Mouse (Mus musculus) monocyte, adult 2 months (primary cell): ENCODE data around the gene Slc22a4.
"Not testable (repeated sequence)": the region's sequence is repeated elsewhere in the genome, so short reads cannot be mapped to it uniquely, and the experiment has no call there.

Experiments used
- DNase-seq, 2 experiments: peaks; one replicate each; pipeline ENCODE4 v3.0.0; 2022; ENCODE audit warnings: low spot score in 2 of 2, low read depth in 1 of 2

The Slc22a4 gene

GRCm38 (mm10) chr11:54006901-54007300 lies 21.0 kb downstream of the Slc22a4 start:
- DNase-seq, result no peak

GRCm38 (mm10) chr11:54006362-54006761 lies 21.5 kb downstream of the Slc22a4 start:
- DNase-seq, result not testable (repeated sequence)

- no peak for DNase-seq
Measured at GRCm38 (mm10) chr11:54004734-54005133, 23.2 kb downstream of the Slc22a4 start.

- no peak for DNase-seq
Measured at GRCm38 (mm10) chr11:54004221-54004620, 23.7 kb downstream of the Slc22a4 start.

GRCm38 (mm10) chr11:54002761-54003717 lies 24.9 kb downstream of the Slc22a4 start:
- not testable (repeated sequence) for DNase-seq

GRCm38 (mm10) chr11:54002147-54002760 lies 25.6 kb downstream of the Slc22a4 start:
- peak in 1 of 2 experiments; percentile 18 for DNase-seq

GRCm38 (mm10) chr11:53997661-53998060 lies 30.2 kb downstream of the Slc22a4 start:
- no peak for DNase-seq

- no peak for DNase-seq
Measured at GRCm38 (mm10) chr11:53992264-53992663, 35.6 kb downstream of the Slc22a4 start.

GRCm38 (mm10) chr11:53989232-53989631 lies 38.7 kb downstream of the Slc22a4 start:
- no peak for DNase-seq

GRCm38 (mm10) chr11:53988081-53988480 lies 39.8 kb downstream of the Slc22a4 start:
- no peak for DNase-seq

- no peak for DNase-seq
Measured at GRCm38 (mm10) chr11:53981396-53981795, 46.5 kb downstream of the Slc22a4 start.

- DNase-seq, result peak; percentile 59 to 80
Measured at GRCm38 (mm10) chr11:53979788-53980621, 47.9 kb downstream of the Slc22a4 start, which contains the start of gene Slc22a21. TSS of gene Slc22a21 (minus strand) at chr11:53980332.

GRCm38 (mm10) chr11:53979456-53979787 lies 48.5 kb downstream of the Slc22a4 start:
- not testable (repeated sequence) for DNase-seq

- no peak for DNase-seq
Measured at GRCm38 (mm10) chr11:53977672-53978071, 50.2 kb downstream of the Slc22a4 start.

GRCm38 (mm10) chr11:53975559-53975958 lies 52.3 kb downstream of the Slc22a4 start:
- DNase-seq, result no peak

- DNase-seq, result no peak
Measured at GRCm38 (mm10) chr11:53958984-53959383, 68.9 kb downstream of the Slc22a4 start.

- not testable (repeated sequence) for DNase-seq
Measured at GRCm38 (mm10) chr11:53958176-53958575, 69.7 kb downstream of the Slc22a4 start.

GRCm38 (mm10) chr11:53956636-53957035 lies 71.3 kb downstream of the Slc22a4 start:
- DNase-seq, result no peak

GRCm38 (mm10) chr11:53954653-53955052 lies 73.2 kb downstream of the Slc22a4 start:
- no peak for DNase-seq

- not testable (repeated sequence) for DNase-seq
Measured at GRCm38 (mm10) chr11:53950133-53950532, 77.8 kb downstream of the Slc22a4 start.
